Mouse (Mus musculus) embryonic fibroblast, embryonic 13.5 days (primary cell): ENCODE measurements around the gene Rer1. TPM values are rescaled to one million over a fixed set of nuclear protein-coding genes. Genes with fewer than 3 reads are reported as not detected.
"Not testable (repeated sequence)": the region's sequence is repeated elsewhere in the genome, so short reads cannot be mapped to it uniquely, and the experiment has no call there.

Experiments used
- H3K27ac ChIP-seq: 2 replicates; pipeline ENCODE4 v1.5.1; 2012; ENCODE audit warnings: low read length, control low read depth, inconsistent platforms; ENCODE audit not compliant: insufficient read depth
- H3K4me1 ChIP-seq: 2 replicates; pipeline ENCODE4 v1.6.1; 2011; ENCODE audit warnings: low read length; ENCODE audit not compliant: control insufficient read depth, insufficient read depth
- H3K4me3 ChIP-seq: 2 replicates; pipeline ENCODE4 v1.5.1; 2011; ENCODE audit warnings: mild to moderate bottlenecking, control low read depth, low read length; ENCODE audit not compliant: insufficient read depth
- CTCF ChIP-seq: IDR thresholded peaks from 2 replicates; pipeline ENCODE4 v1.5.1; 2011; ENCODE audit warnings: mild to moderate bottlenecking, control low read depth, low read length, moderate library complexity, borderline replicate concordance; ENCODE audit not compliant: insufficient read depth
- POLR2A ChIP-seq: IDR thresholded peaks from 2 replicates; pipeline ENCODE4 v1.6.1; 2011; ENCODE audit warnings: low read depth, mild to moderate bottlenecking, control low read depth, low read length, moderate library complexity
- polyA plus RNA-seq: library from polyadenylated mRNA; stranded (reverse); fragments of >200 nt; gene quantifications from 2 replicates; pipeline ENCODE4 v1.2.4, GENCODE M21; 2011; ENCODE audit warnings: low read depth; ENCODE audit not compliant: missing spikeins, insufficient read length

The Rer1 gene
- polyA plus RNA-seq, 1 experiment, result 148 TPM

DNA sequence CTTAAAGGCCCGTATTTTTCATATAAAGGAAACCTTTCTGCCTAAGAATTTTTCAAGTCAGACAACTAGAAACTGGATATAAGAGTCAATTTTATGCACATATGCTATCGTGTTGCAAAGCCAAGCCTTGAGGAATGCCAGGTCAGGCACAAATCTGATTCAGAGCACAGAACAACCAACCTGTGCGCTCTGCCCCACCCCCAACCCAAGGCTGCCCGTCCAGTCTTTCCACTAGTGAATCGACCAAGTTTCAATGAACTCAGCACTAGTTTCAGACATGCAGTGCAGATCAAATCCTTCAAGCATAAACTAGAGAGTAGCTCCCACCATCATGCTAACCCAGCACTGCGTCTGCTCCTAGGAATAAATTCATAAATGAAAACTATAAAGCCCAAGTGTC, 6.5 kb downstream of the Rer1 start:
- no peak overlapping the region for H3K27ac ChIP-seq
- H3K4me1 ChIP-seq, result peaks cover 7% of the 10 kb centered on the region; the same call in 1 of the 2 replicates
- no peak overlapping the region for H3K4me3 ChIP-seq
- no peak for TF ChIP-seq CTCF
- no peak for TF ChIP-seq POLR2A

DNA sequence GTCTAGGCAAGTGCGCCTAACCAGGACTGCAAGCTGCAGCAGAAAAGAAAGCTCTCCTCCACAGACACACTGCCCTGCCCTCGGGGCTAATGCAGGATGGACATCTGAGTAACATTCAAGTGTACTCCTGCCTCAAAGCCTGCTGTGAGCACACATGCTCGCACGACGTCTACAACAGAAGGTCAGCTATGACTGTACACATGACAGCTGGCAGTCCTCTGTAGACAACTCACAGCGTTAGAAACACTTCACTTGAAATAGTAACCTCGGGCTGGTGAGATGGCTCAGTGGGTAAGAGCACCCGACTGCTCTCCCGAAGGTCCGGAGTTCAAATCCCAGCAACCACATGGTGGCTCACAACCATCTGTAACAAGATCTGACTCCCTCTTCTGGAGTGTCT, 7.4 kb downstream of the Rer1 start:
- not testable (repeated sequence) for H3K4me3 ChIP-seq, H3K27ac ChIP-seq, H3K4me1 ChIP-seq

- H3K4me3 ChIP-seq, result no peak overlapping the region
- no peak overlapping the region for H3K27ac ChIP-seq
- TF ChIP-seq CTCF, result no peak
- no peak for TF ChIP-seq POLR2A
- no peaks in the 10 kb centered on the region for H3K4me1 ChIP-seq
Observed at GRCm38 (mm10) chr4:155076677-155077076, 9.5 kb downstream of the Rer1 start.

GRCm38 (mm10) chr4:155075813-155076212, 10.4 kb downstream of the Rer1 start:
- TF ChIP-seq POLR2A (no peak), CTCF (no peak)
- Histone ChIP-seq H3K4me1 (no peaks in the 10 kb centered on the region), H3K4me3 (no peak overlapping the region), H3K27ac (no peak overlapping the region)

- Histone ChIP-seq H3K27ac (no peak overlapping the region), H3K4me3 (no peak overlapping the region), H3K4me1 (no peaks in the 10 kb centered on the region)
- TF ChIP-seq POLR2A (no peak), CTCF (no peak)
Observed at GRCm38 (mm10) chr4:155075137-155075536, 11.0 kb downstream of the Rer1 start.

GRCm38 (mm10) chr4:155074418-155074817, 11.8 kb downstream of the Rer1 start:
- no peak for TF ChIP-seq POLR2A
- TF ChIP-seq CTCF, result no peak
- no peaks in the 10 kb centered on the region for H3K4me1 ChIP-seq
- H3K4me3 ChIP-seq, result no peak overlapping the region
- H3K27ac ChIP-seq, result no peak overlapping the region

DNA sequence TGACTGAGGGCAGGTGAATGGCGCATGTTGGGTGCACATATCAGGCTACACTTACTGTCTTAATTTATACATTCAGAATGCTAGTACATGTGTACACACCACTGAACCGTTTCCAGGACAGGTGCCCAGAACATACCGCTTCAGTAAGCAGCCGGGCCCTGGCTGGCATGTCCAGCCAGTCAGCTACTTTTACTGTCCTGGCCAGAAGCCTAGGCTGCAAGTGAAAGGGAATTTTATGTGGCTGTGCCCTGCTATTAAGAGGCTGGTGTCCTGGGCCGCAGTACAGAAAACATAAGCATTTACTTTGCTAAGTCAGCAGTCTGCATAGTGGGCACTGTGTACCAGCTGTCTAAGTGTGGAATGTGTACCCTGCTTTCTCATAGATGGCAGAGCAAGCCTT, 15.3 kb downstream of the Rer1 start:
- TF ChIP-seq CTCF (no peak), POLR2A (no peak; the same call in 1 of the 2 replicates)
- no peaks in the 10 kb centered on the region for H3K4me1 ChIP-seq

GRCm38 (mm10) chr4:155070199-155070598, 16.0 kb downstream of the Rer1 start:
- no peak for TF ChIP-seq POLR2A
- TF ChIP-seq CTCF, result no peak
- Histone ChIP-seq H3K4me1 (no peaks in the 10 kb centered on the region), H3K4me3 (no peak overlapping the region), H3K27ac (no peak overlapping the region)

More for the DNA sequence above, 15.3 kb downstream of the Rer1 start:
- no peak overlapping the region for H3K4me3 ChIP-seq
- H3K27ac ChIP-seq, result no peak overlapping the region

DNA sequence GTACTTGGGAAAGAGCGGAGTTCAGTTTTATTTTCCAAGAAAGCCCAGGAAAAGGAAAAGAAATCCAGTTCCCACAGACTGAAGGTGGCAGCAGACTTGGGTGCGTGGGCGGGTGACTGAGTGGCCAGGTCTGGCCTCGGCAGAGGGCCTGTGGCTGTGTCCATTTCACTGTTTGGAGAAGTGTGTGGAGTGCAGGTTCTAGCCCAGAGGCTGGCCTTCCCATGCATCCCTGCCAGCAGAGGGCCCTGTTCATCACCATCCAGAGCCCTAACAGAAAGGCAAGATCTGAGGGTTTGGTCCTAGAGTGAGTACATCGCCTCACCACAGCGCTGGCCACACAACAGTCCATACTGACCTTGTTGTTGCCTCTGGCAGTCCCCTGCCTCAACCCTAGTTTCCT, 17.0 kb downstream of the Rer1 start:
- Histone ChIP-seq H3K27ac (no peak overlapping the region), H3K4me3 (no peak overlapping the region), H3K4me1 (no peaks in the 10 kb centered on the region)
- TF ChIP-seq CTCF (peak; percentile 35; the same call in 1 of the 2 replicates), POLR2A (no peak)

DNA sequence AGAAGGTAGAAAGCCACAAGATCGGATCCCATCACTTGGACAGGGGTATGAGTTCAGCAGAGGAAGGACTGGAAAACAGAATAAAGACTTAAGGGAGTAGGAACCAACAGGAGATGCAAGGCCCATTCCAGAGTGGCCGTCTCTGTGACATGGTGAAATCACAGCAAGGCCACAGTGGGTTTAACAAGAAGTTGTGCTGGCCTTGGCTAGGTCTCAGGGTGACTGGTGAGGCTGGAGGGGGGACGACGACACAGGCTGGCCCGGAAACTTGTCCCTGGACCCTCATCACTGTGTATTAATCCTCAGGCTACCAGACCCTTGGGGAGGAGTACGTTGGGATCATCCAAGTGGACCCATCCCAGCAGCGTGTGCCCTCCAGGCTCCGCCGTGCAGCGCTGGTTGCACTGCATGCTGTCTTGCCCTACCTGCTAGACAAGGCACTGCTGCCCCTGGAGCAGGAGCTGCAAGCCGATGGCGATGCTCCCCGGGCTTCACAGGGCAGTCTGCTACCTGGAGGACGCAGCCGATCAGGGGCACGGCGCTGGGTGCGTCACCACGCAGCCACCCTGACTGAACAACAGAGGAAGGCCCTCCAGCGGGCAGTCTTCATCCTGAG, 17.7 kb downstream of the Rer1 start:
- TF ChIP-seq CTCF (no peak), POLR2A (no peak)
- H3K27ac ChIP-seq, result no peak overlapping the region
- H3K4me1 ChIP-seq, result no peaks in the 10 kb centered on the region
- no peak overlapping the region for H3K4me3 ChIP-seq

GRCm38 (mm10) chr4:155066834-155067522, 19.2 kb downstream of the Rer1 start, which contains the start of gene Pex10:
TSS of gene Pex10 (plus strand) at chr4:155067016.
- H3K4me1 ChIP-seq, result no peaks in the 10 kb centered on the region
- TF ChIP-seq POLR2A (peak; percentile 85), CTCF (no peak)
- H3K27ac ChIP-seq, result 0 out of 2 replicates have a peak within 1 kb of the TSS, but pooled peaks have one; percentile 3
- peak within 1 kb of the TSS; percentile 81 for H3K4me3 ChIP-seq
